Mouse (Mus musculus): ENCODE measurements around the gene Prr11. TPM values are rescaled to one million over a fixed set of nuclear protein-coding genes. Genes with fewer than 3 reads are reported as not detected.

Gene Prr11
- total and polyA plus RNA-seq, 3 experiments: 0.18 to 0.36 (median 0.29) TPM

- intact Hi-C loops (cut with DNase I): no loop called here
- Histone ChIP-seq H3K9ac (ENCODE audit: low read depth, low read length) (no peak overlapping the region), H3K4me1 (ENCODE audit: control insufficient read depth, insufficient read depth, low read length) (peaks cover 7% of the 10 kb centered on the region), H3K36me3 (ENCODE audit: control insufficient read depth, insufficient read depth, low read length) (peaks cover 3% of the 10 kb centered on the region; the same call in 1 of the 2 replicates), H3K27me3 (ENCODE audit: control insufficient read depth, insufficient read depth, low read length) (no peaks in the 10 kb centered on the region), H3K79me2 (replicated peaks; ENCODE audit: control insufficient read depth, insufficient read depth, low read length) (no peaks in the 10 kb centered on the region; the same call in 1 of the 2 replicates), H3K4me3 (peak overlapping the region; percentile 97), H3K27ac (peak overlapping the region; percentile 86)
- 42% methylated on average over 2 of the region's 2 CpGs for WGBS
- no peak for TF ChIP-seq CTCF (IDR thresholded peaks at IDR 0.05)
- TF ChIP-seq EP300 (IDR thresholded peaks at IDR 0.05; ENCODE audit: insufficient read depth, low read depth, low read length): no peak
- TF ChIP-seq POLR2A (IDR thresholded peaks at IDR 0.05; ENCODE audit: insufficient read depth, low read depth, low read length): no peak
- no peak for DNase-seq
Observed at GRCm38 (mm10) chr11:87087142-87087541, 21.4 kb downstream of the Prr11 start.

GRCm38 (mm10) chr11:87086290-87086984, 22.1 kb downstream of the Prr11 start, which contains the start of gene Smg8:
TSS of gene Smg8 (minus strand) at chr11:87086774.
- Histone ChIP-seq H3K9ac (ENCODE audit: low read depth, low read length) (peak within 1 kb of the TSS; percentile 82), H3K36me3 (ENCODE audit: control insufficient read depth, insufficient read depth, low read length) (peaks cover 3% of the 10 kb centered on the region; the same call in 1 of the 2 replicates), H3K4me3 (peak within 1 kb of the TSS; percentile 97), H3K4me1 (ENCODE audit: control insufficient read depth, insufficient read depth, low read length) (peaks cover 7% of the 10 kb centered on the region), H3K27me3 (ENCODE audit: control insufficient read depth, insufficient read depth, low read length) (no peaks in the 10 kb centered on the region), H3K79me2 (replicated peaks; ENCODE audit: control insufficient read depth, insufficient read depth, low read length) (no peaks in the 10 kb centered on the region; the same call in none of the 2 replicates), H3K27ac (peak within 1 kb of the TSS; percentile 86)
- peak; percentile 85 to 86 for DNase-seq
- intact Hi-C loops (cut with DNase I): no loop called here
- under 1% methylated on average over 43 of the region's 43 CpGs for WGBS
- no peak for TF ChIP-seq CTCF (IDR thresholded peaks at IDR 0.05)
- TF ChIP-seq POLR2A (IDR thresholded peaks at IDR 0.05; ENCODE audit: insufficient read depth, low read depth, low read length): peak; percentile 75
- TF ChIP-seq EP300 (IDR thresholded peaks at IDR 0.05; ENCODE audit: insufficient read depth, low read depth, low read length): peak; percentile 83

- intact Hi-C loops (cut with DNase I): no loop called here
- Histone ChIP-seq H3K79me2 (replicated peaks; ENCODE audit: control insufficient read depth, insufficient read depth, low read length) (no peaks in the 10 kb centered on the region; the same call in none of the 2 replicates), H3K27me3 (ENCODE audit: control insufficient read depth, insufficient read depth, low read length) (no peaks in the 10 kb centered on the region), H3K27ac (no peak overlapping the region), H3K4me3 (peak overlapping the region; percentile 97), H3K9ac (ENCODE audit: low read depth, low read length) (no peak overlapping the region), H3K36me3 (ENCODE audit: control insufficient read depth, insufficient read depth, low read length) (peaks cover 3% of the 10 kb centered on the region; the same call in 1 of the 2 replicates), H3K4me1 (ENCODE audit: control insufficient read depth, insufficient read depth, low read length) (peaks cover 7% of the 10 kb centered on the region)
- 87% methylated on average over 13 of the region's 13 CpGs for WGBS
- TF ChIP-seq POLR2A (IDR thresholded peaks at IDR 0.05; ENCODE audit: insufficient read depth, low read depth, low read length): no peak
- no peak for TF ChIP-seq CTCF (IDR thresholded peaks at IDR 0.05)
- no peak for TF ChIP-seq EP300 (IDR thresholded peaks at IDR 0.05; ENCODE audit: insufficient read depth, low read depth, low read length)
- no peak for DNase-seq
Observed at GRCm38 (mm10) chr11:87085461-87085860, 23.0 kb downstream of the Prr11 start.

GRCm38 (mm10) chr11:87083712-87084111, 24.8 kb downstream of the Prr11 start:
- WGBS: 49% methylated on average over 1 of the region's 1 CpGs
- H3K36me3 ChIP-seq (ENCODE audit: control insufficient read depth, insufficient read depth, low read length): peaks cover 5% of the 10 kb centered on the region
- no peak overlapping the region for H3K27ac ChIP-seq
- DNase-seq: no peak
- no peak overlapping the region for H3K9ac ChIP-seq (ENCODE audit: low read depth, low read length)
- no peaks in the 10 kb centered on the region; the same call in none of the 2 replicates for H3K79me2 ChIP-seq (replicated peaks; ENCODE audit: control insufficient read depth, insufficient read depth, low read length)
- H3K4me3 ChIP-seq: no peak overlapping the region
- TF ChIP-seq EP300 (IDR thresholded peaks at IDR 0.05; ENCODE audit: insufficient read depth, low read depth, low read length) (no peak), POLR2A (IDR thresholded peaks at IDR 0.05; ENCODE audit: insufficient read depth, low read depth, low read length) (no peak)
- intact Hi-C loops (cut with DNase I): no loop called here
- H3K4me1 ChIP-seq (ENCODE audit: control insufficient read depth, insufficient read depth, low read length): peaks cover 7% of the 10 kb centered on the region
- H3K27me3 ChIP-seq (ENCODE audit: control insufficient read depth, insufficient read depth, low read length): no peaks in the 10 kb centered on the region

GRCm38 (mm10) chr11:87073866-87074440, 34.6 kb downstream of the Prr11 start, which contains the start of gene Gdpd1:
TSS of gene Gdpd1 (minus strand) at chr11:87074062.
- Histone ChIP-seq H3K79me2 (replicated peaks; ENCODE audit: control insufficient read depth, insufficient read depth, low read length) (0 out of 2 replicates have a peak, but pooled peaks cover 2% of the 10 kb centered on the region), H3K9ac (ENCODE audit: low read depth, low read length) (peak within 1 kb of the TSS; percentile 64), H3K4me1 (ENCODE audit: control insufficient read depth, insufficient read depth, low read length) (no peaks in the 10 kb centered on the region), H3K36me3 (ENCODE audit: control insufficient read depth, insufficient read depth, low read length) (no peaks in the 10 kb centered on the region; the same call in none of the 2 replicates), H3K4me3 (peak within 1 kb of the TSS; percentile 83), H3K27ac (peak within 1 kb of the TSS; percentile 77), H3K27me3 (ENCODE audit: control insufficient read depth, insufficient read depth, low read length) (no peaks in the 10 kb centered on the region)
- peak; percentile 85 for TF ChIP-seq POLR2A (IDR thresholded peaks at IDR 0.05; ENCODE audit: insufficient read depth, low read depth, low read length)
- no peak for TF ChIP-seq EP300 (IDR thresholded peaks at IDR 0.05; ENCODE audit: insufficient read depth, low read depth, low read length)
- TF ChIP-seq CTCF (IDR thresholded peaks at IDR 0.05): peak; percentile 55
- intact Hi-C loops (cut with DNase I): no loop called here
- DNase-seq: peak; percentile 89 to 91
- under 1% methylated on average over 43 of the region's 43 CpGs for WGBS

All from heart, adult 2 months (tissue).